Mouse (Mus musculus) G1E-ER4 (cell line): Measurements from ENCODE around the gene AC140267.1. TPM values are rescaled to one million over a fixed set of nuclear protein-coding genes. Genes with fewer than 3 reads are reported as not detected.

Experiments
- GATA1 ChIP-seq: IDR thresholded peaks from one replicate; pipeline ENCODE4 v1.8.0; 2012; ENCODE audit warnings: low read length, inconsistent platforms
- polyA plus RNA-seq: library from polyadenylated mRNA; stranded (reverse); fragments of >175 nt; gene quantifications from 2 replicates; pipeline ENCODE4 v1.2.3, GENCODE M21; 2012

The AC140267.1 gene
- polyA plus RNA-seq, 1 experiment = not detected

- no peak for TF ChIP-seq GATA1
Measured at GRCm38 (mm10) chr15:80254847-80255645, 19.4 kb downstream of the AC140267.1 start, which contains the start of gene Atf4. Atf4 (plus strand) TSS chr15:80255184.

GRCm38 (mm10) chr15:80255646-80256121 lies 20.0 kb downstream of the AC140267.1 start:
- no peak for TF ChIP-seq GATA1

GRCm38 (mm10) chr15:80256242-80256641 lies 20.6 kb downstream of the AC140267.1 start:
- no peak for TF ChIP-seq GATA1

GRCm38 (mm10) chr15:80256656-80257601 lies 21.3 kb downstream of the AC140267.1 start:
- no peak for TF ChIP-seq GATA1

GRCm38 (mm10) chr15:80257602-80258239 lies 22.1 kb downstream of the AC140267.1 start:
- TF ChIP-seq GATA1 = no peak

- no peak for TF ChIP-seq GATA1
Measured at GRCm38 (mm10) chr15:80258240-80259170, 22.9 kb downstream of the AC140267.1 start.

- TF ChIP-seq GATA1 = no peak
Measured at GRCm38 (mm10) chr15:80259406-80260045, 23.9 kb downstream of the AC140267.1 start.

- no peak for TF ChIP-seq GATA1
Measured at GRCm38 (mm10) chr15:80260677-80261076, 25.0 kb downstream of the AC140267.1 start.

- no peak for TF ChIP-seq GATA1
Measured at GRCm38 (mm10) chr15:80261100-80261499, 25.5 kb downstream of the AC140267.1 start.

GRCm38 (mm10) chr15:80263610-80264575 lies 28.3 kb downstream of the AC140267.1 start, which contains the start of gene Rps19bp1:
Rps19bp1 (minus strand) TSS chr15:80264315.
- no peak for TF ChIP-seq GATA1

- no peak for TF ChIP-seq GATA1
Measured at GRCm38 (mm10) chr15:80266281-80266680, 30.6 kb downstream of the AC140267.1 start.

GRCm38 (mm10) chr15:80271858-80272396 lies 36.3 kb downstream of the AC140267.1 start:
- TF ChIP-seq GATA1 = no peak
